Mouse (Mus musculus): ENCODE measurements around the gene Ubl3.

The Ubl3 gene

GRCm38 (mm10) chr5:148526631-148527030 lies 26.0 kb downstream of the Ubl3 start:
- DNase-seq (ENCODE audit: low spot score in 2 of 2): no peak

- no peak for DNase-seq (ENCODE audit: low spot score in 2 of 2)
Measured at GRCm38 (mm10) chr5:148523202-148523971, 29.2 kb downstream of the Ubl3 start.

- DNase-seq (ENCODE audit: low spot score in 2 of 2): no peak
Measured at GRCm38 (mm10) chr5:148522378-148522777, 30.2 kb downstream of the Ubl3 start.

DNA sequence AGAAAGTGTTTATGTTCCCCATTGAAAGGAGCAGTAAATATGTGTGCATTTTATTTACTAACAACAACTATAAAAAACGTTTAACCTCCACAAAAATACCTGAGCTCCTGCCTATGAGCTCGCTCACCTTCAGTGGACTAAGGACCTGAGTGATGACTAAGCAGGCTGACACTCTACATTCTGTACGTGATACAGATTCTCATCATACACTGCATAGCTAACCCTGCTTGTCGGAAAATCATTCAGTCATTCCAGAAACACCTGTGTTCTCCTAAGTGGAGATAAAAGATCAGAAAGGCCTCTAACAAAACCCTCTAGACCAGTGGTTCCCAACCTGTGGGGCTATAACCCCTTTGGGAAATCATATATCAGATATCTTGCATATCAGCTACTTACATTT lies 35.1 kb downstream of the Ubl3 start:
- no peak for DNase-seq (ENCODE audit: low spot score in 2 of 2)

DNA sequence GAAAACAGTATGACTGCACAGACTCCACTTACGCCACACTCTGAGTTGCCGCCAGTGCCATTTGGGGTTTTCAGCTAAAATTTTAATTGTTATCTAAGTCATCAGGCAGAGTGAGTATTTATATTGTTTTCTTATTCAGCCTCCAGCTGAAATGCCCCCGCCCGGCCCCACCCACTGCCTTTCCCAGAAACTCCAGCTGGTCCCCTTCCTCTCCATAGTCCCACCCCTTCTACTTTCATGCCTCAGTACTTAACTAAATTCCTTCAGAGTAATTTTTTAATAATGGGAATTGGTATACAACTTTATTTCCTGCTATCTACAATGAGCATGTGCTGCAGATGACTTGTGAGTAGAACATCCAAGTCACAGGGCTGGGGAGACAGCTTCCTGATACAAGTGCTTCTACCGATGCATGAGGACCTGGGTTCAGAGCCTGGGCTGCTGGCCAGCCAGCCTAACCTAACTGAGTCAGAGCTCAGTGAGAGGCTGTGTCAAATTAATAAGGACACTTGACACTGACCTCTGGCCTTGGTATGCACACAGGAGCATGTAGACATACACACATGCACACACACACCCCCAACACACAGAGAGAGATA lies 40.4 kb downstream of the Ubl3 start:
- DNase-seq (ENCODE audit: low spot score in 2 of 2): no peak

GRCm38 (mm10) chr5:148510265-148510664 lies 42.3 kb downstream of the Ubl3 start:
- no peak for DNase-seq (ENCODE audit: low spot score in 2 of 2)

- DNase-seq (ENCODE audit: low spot score in 2 of 2): no peak
Measured at GRCm38 (mm10) chr5:148509731-148510130, 42.9 kb downstream of the Ubl3 start.

DNA sequence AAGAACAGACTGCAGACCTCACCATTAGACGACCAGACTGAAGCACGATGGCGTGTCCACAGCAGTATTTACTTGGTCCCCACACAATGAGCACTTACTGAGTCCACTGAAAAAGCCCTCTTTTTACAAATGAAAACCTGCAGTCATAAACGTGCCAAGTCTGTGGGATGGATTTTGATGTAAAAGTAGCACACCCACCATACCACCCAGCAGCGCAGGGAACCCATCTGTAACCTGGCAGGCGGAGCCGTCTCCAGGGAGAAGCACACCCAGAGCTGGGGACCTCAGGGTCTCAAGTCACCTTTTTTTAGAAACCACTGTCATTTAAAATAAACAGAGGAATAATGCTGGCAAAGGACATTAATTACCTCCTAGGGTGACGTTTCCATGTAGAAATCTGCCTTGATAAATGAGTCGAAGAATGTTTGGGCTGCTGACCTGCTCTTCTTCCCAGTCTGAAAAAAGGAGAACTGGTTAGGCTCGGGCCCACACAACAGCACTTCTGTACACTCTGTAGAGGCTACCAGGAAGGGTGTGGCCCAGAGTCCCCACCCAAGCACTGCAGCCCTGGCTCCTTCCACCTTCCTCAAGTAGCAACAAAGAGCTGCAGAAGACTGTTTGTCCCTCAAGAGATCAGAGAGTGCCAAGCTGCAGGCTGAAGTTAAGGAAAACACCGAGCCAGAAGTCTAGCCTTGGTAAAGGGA lies 43.5 kb downstream of the Ubl3 start:
- no peak for DNase-seq (ENCODE audit: low spot score in 2 of 2)

- no peak for DNase-seq (ENCODE audit: low spot score in 2 of 2)
Measured at GRCm38 (mm10) chr5:148505381-148505780, 47.2 kb downstream of the Ubl3 start.

GRCm38 (mm10) chr5:148502237-148502636 lies 50.4 kb downstream of the Ubl3 start:
- no peak for DNase-seq (ENCODE audit: low spot score in 2 of 2)

DNA sequence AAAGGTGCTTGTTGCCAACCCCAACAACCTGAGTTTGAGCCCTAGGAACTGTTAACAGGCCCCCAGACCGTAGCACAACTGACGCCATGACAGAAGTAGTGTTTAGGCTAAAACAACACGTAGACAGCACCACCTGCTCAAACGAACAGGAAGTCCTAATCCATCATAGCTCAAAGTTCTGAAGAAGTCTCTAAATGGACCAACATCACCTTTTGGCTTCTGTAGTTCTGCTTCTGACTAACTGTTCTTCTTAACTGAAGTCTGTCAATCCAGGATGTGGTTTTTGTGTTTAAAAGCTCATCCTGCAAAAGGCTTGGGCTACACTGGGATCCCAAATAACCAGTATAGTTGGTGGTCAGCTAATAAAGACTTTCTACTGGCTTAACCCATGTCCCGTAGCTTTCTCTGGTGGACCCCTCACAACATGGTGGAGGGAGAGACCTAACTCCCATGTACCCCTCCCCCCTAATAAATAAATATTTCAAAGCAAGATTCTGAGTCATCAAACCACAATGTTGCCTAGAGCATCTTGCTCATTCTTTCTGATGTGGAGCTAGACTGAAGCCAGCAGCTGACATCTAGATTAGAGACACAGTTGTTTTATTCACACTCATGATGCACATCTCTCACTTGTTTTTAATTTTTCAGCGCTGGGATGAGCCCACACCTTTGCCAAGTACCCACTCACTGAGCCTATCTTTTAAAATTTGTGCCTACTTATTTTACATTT lies 51.2 kb downstream of the Ubl3 start:
- no peak for DNase-seq (ENCODE audit: low spot score in 2 of 2)

DNA sequence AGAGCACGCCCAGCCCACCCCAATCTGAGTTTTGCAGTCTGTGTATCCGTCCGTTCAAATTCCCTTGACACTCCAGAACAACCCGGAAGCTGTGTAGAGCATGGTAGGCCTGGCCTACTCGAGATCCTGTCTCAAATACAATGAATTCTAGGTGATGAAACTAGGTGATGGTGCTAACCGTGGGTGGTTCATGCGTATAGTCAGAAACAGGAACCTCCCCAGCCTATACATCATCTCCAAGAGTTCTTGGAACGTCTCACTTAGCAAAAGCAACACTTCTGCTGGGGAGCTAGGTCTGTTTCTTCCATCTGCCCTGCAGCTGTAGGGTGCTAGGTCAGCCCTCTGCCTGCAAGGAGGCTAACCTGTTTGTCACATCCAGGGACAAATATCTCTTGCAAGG lies 52.1 kb downstream of the Ubl3 start:
- DNase-seq (ENCODE audit: low spot score in 2 of 2): no peak

GRCm38 (mm10) chr5:148499616-148500015 lies 53.0 kb downstream of the Ubl3 start:
- DNase-seq (ENCODE audit: low spot score in 2 of 2): no peak

DNA sequence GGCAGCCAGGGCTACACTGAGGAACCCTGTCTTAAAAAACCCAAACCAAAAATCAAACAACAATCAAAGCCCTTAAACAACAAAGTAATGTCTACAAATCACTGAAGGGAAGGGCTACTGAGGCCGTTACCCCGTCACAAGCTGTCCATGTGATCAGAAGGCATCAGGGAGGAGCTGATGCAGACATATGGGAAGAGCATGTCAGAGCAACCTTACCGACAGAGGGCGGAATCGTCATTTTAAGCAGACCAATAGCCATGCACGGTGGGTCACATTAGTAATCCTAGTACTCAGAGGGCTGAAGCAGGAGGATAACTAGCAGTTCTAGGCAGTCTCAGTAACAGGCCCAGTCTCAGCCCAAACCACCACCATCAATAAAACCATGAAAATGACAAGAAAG lies 56.6 kb downstream of the Ubl3 start:
- no peak for DNase-seq (ENCODE audit: low spot score in 2 of 2)

GRCm38 (mm10) chr5:148495173-148495572 lies 57.4 kb downstream of the Ubl3 start:
- DNase-seq (ENCODE audit: low spot score in 2 of 2): no peak

- DNase-seq (ENCODE audit: low spot score in 2 of 2): no peak
Measured at GRCm38 (mm10) chr5:148494249-148494648, 58.3 kb downstream of the Ubl3 start.

DNA sequence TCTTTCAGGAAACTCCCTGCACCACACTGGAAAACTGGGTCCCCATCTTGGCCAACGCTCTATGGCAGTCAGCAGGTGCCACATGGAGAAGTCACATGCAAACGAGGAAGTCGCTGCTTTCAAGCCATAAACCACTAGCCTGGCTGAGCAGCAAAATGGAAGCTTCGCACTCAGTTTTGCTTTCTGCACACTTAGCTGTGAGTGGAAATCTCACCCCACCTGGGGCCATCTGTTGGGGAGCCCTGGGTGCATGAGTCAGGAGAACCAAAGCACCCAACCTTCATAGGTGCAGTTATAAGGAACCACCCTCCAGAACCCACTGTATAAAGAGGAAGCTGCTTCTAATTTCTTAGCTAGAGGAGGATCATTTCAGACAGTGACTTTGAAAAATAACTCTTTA lies 59.6 kb downstream of the Ubl3 start:
- DNase-seq (ENCODE audit: low spot score in 2 of 2): no peak

GRCm38 (mm10) chr5:148490391-148490790 lies 62.2 kb downstream of the Ubl3 start:
- DNase-seq (ENCODE audit: low spot score in 2 of 2): no peak

DNA sequence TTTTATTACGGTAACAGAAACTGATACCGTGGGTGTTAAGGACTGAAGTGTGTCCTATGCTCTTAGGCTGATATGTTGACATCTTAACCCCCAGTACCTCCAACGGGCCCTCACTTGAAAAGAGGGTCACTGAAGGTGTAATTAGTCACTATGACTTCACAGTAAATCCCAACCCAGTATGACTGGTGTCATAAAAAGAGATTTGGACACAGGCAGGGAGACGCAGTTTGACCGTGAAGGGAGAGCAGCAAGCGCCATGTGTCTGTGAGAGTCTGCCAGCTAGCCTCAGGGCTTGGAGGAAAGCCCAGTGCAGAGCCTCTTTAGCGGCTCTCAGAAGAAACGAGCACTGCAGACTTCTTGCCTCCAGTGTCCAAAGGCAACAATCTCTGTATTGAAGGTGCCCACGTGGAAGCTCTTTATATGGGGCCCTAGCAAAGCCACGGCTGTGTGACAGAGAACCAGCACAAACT lies 62.8 kb downstream of the Ubl3 start:
- no peak for DNase-seq (ENCODE audit: low spot score in 2 of 2)

DNA sequence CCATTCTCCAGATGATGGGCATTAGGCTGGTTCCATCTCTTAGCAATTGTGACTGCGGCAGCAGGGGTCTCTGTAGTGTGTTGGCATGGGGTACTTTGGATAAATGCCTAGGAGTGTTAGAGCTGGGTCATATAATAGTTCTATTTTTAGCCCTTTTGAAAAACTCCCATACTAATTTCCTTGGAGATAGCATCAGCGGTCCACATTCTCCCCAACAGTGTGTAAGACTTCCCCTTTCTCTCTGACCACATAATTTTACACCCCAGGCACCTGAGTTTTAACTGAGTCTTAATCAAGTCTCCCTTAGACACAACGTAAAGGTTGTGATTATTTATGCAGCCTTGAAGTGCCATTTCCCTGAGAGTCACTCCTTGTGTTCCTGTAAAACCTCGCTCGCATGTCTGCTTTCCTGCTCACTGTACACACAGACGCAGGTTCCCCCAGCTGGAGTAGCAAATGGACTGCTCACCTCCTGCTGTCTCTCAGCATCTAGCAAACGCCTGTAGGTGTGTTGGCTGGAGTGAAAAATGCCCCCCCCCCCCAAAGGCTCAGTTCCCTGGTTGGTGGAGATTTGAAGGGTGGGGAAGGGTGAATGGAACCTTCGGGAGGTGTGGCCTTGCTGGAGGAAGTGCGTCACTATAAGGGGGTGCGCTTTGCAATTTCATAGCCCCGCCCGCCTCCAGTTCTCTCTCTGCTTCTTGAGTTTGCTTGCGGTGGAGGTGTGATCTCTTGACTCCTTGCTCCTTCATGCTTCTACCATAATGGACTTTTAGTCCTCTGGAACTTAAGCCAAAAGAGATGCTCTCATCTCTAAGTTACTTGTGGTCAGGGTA lies 63.5 kb downstream of the Ubl3 start:
- no peak for DNase-seq (ENCODE audit: low spot score in 2 of 2)

- DNase-seq (ENCODE audit: low spot score in 2 of 2): no peak
Measured at GRCm38 (mm10) chr5:148486202-148486601, 66.4 kb downstream of the Ubl3 start.
